Mouse (Mus musculus) A20 (cell line): ENCODE results near the gene Tlcd1.
"Not testable (repeated sequence)": the region's sequence is repeated elsewhere in the genome, so short reads cannot be mapped to it uniquely, and the experiment has no call there.

Source experiments
- DNase-seq: peaks from one replicate; pipeline ENCODE4 v3.0.0-alpha.2; 2011; ENCODE audit warnings: low read depth, low spot score

Tlcd1 gene

DNA sequence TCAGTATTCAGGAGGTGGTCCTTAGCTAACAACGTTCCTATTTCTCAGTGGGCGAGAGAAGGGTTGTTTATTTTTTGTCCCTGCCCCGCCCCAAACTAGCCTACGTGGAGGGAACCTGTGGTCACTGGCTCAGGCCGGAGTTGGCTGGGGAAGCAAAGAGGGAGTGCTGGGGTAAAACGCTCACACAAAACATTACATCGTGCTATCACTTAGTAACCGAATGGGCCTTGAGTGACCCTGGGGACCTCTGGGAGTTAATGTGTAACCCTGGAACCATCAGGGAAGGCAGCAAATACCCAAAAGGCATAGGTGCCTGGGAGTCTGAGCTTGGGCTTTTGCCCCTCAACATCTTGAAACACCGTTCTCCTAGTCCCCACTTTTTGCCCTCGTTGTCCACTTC lies 926 bp downstream of the Tlcd1 start:
- peak; percentile 84 for DNase-seq

DNA sequence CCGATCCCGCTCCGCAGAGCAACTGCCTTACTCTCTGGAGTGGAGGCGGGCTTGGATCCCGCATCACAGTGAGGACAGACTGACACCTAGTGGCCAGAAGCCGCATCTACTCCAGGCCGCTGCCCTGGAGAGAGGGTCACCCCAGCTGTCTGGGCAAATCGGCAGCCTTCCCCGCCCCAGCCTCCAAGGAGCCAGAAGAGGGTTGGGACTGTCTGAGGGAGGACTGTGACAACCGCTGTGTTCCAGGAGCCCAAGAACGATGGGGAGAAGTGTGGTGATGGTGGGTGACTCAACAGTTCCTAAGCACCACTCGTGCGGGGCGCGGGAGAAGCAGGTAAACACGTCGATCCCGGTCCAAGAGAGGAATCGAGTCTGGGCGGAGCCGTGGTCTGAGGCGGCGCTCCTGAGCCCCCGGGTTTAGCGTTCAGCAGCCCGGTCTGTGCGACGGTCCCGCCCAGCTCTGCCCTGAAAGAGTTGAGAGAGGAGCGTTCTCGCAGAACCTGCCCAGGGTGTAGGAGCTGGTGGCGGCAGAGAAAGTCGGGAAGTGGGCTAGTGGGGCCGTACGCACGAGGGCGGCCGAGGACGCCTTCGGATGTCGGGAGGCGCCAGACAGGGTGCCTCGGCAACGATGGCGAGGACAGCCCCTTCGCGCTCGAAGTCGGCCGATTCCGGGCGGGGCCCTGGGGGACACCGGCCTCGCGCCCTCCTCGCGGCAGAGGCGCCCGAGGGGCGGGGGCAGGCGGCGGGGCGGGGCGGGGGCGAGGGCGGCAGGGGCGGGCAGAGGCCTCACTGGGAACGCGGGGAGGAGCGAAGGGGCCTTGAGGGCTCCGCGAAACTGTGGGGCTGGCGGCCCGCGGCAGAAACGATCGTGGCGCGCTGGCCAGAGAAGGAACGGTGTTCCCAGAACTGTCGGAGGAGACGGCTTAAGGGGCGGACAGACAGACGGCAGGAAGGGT lies 1.7 kb downstream of the Tlcd1 start:
- peak; percentile 96 for DNase-seq

DNA sequence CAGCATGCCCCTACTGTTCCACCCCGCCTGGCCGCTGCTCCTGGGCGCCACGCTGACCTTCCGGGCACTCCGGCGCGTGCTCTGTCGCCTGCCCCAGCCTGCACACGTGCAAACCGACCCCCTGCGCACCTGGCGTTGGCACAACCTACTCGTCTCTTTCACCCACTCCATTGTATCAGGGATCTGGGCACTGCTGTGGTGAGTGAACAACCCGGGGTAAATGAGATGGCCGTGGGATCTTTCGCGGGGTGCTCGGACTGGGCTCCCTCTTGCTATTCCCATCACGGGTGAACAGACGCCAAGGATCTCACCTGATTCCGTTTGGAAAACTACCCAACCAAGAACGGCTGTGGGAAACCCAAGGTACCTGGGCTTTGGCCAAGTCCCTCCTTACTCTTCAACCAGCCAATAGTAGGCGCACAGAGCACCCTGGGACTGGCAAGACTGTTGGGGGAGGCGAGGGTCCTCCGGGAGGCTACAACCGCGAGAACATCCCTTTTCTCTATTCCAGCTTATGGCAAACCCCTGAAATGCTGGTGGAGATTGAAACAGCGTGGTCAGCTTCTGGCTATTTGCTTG lies 2.4 kb downstream of the Tlcd1 start:
- peak; percentile 89 for DNase-seq

DNA sequence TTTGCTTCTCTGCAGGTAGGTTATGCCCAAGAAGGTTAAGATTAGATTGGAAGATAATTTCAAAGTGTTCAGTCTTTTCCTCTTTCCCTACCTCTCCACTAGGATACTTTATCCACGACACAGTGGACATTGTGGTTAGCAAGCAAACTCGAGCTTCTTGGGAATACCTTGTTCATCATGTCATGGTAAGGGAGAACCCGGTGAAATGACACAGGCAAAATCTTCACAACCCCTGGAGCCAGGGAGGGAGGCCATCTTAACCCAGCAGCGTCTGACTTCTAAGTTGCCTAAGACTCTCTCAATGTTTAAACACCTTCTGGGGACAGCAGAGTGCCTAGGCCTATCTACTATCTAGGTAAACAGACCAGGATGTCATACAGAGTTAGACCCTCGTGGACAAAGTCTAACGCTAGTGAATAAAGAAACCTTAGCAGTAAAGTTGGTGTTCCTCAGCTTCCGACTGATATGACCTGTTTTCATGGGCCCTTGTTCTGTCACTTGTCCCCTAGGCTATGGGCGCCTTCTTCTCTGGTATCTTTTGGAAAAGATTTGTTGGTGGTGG lies 3.0 kb downstream of the Tlcd1 start:
- peak; percentile 58 for DNase-seq

DNA sequence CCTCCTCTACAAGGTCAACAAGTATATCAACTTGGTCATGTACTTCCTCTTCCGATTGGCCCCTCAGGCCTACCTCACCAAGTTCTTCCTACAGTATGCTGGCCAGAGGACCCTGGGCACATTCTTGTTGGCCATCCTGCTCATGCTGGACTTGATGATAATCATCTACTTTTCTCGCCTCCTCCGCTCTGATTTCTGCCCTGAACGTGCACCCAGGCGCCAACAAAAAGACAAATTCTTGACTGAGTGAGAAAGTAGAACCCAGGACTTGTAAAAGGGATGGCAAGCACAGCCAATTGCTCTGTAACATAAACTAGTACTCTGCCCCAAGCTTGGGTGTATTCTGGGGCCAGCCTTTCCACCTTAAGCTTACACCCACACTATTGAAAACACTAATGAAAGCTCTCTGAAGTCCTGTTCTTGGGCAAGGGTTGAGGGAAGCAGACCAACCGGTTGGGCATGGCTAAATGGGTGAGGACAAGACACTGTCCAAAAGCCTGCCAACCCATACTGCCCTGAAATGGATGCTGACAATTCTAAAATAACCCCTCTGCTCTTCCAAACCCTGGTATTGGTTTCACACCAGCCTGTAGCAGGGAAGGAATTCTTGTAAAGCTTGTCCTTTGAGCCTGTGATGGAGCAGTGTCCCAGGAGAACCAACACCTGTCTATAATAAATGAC lies 3.7 kb downstream of the Tlcd1 start:
- DNase-seq = peak; percentile 52

DNA sequence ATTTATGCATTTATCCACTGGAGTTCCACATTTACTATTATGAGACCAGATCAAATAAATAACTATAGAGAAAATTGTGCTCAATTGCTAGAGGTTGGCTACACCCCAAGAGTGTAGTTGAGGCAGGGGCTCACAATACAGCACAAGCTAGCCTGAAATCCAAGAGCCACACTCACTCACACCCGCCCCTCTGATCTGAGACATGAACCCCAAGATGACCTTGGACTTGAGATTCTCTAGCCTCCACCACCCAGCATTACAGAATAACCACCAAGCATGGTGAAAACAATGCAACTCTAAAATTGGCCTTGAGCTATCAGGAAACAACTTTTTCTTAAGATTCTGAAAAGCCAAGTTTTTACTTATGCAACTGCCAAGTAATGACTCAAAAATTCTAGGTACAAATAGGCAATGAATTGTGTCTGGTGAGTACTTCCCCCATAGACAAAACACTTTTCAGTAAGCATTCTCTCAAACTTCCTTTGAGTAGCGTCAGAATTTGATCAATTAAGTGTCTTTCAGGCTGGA lies 5.4 kb downstream of the Tlcd1 start:
- no peak for DNase-seq

DNA sequence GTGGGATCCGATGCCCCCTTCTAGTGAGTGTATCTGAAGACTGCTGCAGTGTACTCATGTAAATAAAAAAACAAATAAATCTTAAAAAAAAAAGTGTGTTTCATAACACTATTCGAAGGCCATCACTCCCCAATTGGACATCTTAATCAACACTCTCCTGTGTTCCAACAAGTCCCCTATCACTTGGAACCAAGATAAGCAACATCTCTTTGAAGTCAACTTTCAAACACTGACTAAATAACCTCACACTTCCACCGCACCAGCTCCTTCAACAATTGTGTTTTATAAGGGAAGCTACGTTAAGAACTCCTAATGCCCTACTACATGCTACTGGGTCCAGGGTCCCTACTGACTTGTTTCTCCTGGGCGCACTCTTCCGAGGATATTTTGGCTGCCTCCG lies 5.9 kb downstream of the Tlcd1 start:
- DNase-seq = peak; percentile 30

DNA sequence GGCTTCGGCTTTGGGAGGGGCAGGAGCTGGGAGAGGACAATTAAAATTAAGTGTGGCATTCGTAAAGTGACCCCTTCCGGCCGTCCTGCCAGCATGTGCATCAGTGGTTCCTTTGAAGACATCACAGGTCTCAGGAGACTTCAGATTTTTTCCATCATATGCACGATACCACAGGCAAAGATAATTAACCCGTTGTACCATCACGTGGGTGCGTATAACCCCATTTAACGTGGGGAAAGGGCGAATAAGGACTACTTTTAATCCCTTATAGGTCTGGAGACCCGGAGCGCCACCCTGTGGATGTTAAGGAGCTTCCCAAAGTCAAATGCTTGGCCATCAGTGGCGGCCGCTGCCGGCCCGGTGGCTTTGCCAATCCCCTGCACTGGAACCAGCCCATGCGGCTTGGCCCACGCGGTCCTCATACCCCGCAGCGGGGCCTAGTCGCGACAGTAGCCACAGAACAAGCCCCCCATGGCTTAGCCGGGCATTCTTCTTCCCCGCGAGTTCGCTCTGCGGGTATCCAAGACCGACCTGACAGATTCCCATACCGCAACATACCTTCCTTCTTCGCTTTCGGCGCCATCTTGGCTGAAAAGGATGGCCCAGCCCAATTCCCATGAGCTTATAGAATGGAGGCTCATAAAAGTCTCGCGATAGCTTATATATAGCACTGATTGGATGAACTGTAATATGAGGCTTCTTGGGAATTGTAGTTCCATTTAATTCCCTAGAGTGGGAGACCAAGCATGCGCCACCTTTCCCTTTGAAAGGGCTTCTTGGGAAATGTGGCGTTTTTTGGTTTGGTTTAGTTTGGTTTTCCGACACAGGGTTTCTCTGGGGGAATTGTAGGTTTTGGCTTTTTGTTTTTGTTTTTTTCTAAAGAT lies 6.7 kb downstream of the Tlcd1 start, which contains the start of gene Rpl23a:
Gene Rpl23a (minus strand): TSS at position 624 of the 884 bp plus-strand sequence.
- peak; percentile 91 for DNase-seq

DNA sequence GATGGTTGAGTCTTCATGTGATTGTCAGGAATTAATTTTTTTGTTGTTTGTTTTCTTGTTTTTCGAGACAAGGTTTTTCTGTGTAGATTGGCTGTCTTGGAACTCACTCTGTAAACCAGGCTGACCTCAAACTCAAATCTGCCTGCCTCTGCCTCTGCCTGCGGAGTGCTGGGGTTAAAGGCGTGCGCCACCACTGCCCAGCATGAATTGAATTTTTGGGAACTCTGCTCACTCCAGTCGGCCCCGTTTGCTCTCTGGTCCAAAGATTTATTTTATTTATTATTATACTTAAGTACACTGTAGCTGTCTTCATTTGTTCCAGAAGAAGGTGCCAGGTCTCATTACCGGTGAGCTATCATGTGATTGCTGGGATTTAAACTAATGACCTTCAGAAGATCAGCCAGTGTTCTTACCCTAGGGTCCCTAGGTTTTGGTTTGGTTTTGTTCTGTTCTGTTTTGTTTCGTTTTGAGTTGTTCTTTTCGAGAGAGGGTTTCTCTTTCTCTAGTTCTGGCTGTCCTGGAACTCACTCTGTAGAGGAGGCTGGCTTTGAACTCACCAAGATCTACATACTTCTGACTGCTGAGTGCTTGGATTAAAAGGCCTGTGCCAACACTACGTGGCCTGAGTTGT lies 7.5 kb downstream of the Tlcd1 start:
- peak; percentile 46 for DNase-seq

DNA sequence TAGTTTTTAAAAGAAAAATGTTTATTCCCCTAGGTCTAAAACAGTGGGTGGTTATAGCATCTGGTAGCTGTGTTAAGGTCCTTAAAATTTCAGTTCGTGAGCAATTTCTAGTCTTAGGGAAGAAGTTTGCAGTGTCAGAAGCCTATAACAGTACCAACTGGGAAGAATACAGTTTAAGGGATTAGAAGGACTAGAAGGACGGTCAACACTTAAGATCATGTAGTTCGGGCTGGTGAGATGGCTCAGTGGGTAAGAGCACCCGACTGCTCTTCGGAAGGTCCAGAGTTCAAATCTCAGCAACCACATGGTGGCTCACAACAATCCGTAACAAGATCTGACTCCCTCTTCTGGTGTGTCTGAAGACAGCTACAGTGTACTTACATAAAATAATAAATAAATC lies 8.2 kb downstream of the Tlcd1 start:
- DNase-seq = not testable (repeated sequence)

DNA sequence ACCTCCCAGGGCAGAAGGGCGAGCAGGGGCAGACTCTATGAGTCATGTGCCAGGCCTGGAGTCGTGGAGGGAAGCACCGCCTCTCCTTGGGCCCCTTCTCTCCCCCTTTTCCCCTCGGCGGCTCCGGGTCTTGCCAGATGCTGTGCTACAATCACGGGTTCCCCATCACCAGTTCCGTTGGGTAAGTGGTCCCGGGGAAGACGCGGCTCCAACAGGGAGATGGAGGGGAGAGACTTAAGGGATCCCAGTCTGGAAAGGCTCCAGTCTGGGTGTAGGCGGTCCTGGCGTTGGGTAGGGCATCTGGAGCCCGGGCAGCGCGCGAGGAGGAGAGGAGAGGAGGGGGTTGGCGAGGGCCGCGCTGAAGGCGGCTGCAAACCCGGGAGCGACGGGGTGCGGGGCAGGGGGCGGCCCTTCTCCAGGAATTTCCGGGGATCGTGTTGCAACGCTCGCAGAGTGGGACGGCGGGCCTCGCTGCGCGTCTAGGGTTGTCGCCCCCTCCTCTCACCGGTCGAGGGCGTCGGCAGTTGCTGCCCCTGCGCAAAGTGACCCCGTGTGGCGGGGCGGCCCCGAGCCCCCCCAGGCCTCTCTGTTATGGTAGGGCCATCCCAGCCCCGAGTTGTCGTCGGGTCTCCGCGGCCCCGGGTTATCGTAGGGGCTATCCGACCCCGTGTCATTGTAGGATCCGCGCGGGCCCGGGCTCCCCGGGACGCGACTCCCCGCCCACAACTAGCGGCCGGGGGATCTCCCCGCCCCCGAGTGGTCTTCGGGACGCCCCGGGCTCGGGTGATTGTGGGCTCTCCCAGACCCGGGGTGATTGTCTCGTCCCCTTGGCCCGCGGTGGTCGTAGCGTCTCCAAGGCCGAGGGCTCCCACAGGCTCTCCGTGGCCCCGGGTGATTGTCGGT lies 12.1 kb downstream of the Tlcd1 start, which contains the start of gene Rab34:
Gene Rab34 (plus strand): TSS at position 100 of the 903 bp plus-strand sequence.
- no peak for DNase-seq

DNA sequence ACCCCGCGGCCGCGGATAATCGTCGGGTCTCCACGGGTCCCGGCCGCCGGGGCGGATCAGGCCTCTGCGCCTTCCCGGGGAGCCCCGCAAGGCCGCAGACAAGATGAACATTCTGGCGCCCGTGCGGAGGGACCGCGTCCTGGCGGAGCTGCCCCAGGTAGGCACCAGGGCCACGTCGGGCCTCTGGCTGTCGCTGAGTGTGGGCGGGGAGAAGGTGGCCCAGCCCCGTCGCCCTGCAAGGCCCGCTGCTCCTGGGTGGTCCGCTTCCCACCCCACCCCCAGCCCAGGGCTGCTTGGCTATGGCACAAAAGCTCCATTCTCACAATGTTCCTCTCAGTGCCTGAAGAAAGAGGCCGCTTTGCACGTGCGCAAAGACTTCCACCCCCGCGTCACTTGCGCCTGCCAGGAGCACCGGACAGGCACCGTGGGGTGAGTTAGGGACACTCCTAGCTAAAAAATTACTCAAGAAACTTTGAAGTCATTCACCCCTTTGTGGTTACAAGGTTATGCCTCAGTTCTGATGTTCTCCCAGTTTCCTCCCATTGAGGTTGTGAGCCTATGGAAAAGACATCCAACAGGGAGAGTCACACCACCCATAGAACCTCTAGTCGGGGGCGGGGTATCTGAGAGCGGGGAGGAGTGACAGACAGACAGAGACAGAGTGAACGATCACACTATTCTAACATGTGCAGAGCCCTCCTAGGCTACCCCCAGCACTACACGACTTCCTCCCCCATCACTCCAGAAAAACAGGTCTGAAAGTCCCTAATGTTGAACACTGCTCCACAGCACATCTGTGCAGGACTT lies 12.9 kb downstream of the Tlcd1 start:
- no peak for DNase-seq

DNA sequence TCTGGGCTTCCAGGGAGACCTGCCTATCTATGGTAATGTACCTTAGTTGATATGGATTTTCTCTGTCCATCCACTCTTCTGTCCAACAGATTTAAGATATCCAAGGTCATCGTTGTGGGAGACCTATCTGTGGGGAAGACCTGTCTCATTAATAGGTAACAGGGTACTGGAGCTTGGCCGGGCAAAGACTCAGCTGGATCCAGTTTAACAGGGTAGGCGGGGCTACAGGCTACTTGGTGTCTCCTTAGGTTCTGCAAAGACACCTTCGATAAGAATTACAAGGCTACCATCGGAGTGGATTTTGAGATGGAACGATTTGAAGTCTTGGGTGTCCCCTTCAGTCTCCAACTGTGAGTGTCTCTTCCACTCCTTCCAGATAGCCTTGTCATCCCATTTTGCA lies 13.5 kb downstream of the Tlcd1 start:
- no peak for DNase-seq

DNA sequence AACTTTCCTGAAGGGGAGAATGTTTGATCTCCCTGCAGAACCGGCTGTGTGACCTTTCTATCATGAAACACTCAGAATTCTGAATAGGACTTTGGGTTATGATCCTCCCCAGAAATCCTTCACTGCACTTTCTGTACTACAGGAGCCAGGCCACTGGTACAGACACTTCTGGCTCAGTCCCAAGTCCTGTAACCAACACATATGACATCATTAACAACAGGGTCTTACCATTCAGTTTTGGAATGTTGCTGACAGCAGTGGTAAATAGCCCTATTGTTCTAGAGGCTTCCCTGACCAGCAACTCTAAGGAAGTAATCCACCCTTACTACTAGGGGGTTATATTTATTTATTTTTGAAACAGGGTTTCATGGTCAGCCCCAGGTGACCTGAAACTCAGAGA lies 16.6 kb downstream of the Tlcd1 start, which contains the start of gene Proca1:
Gene Proca1 (plus strand): TSS at position 280 of the 400 bp plus-strand sequence.
- no peak for DNase-seq

DNA sequence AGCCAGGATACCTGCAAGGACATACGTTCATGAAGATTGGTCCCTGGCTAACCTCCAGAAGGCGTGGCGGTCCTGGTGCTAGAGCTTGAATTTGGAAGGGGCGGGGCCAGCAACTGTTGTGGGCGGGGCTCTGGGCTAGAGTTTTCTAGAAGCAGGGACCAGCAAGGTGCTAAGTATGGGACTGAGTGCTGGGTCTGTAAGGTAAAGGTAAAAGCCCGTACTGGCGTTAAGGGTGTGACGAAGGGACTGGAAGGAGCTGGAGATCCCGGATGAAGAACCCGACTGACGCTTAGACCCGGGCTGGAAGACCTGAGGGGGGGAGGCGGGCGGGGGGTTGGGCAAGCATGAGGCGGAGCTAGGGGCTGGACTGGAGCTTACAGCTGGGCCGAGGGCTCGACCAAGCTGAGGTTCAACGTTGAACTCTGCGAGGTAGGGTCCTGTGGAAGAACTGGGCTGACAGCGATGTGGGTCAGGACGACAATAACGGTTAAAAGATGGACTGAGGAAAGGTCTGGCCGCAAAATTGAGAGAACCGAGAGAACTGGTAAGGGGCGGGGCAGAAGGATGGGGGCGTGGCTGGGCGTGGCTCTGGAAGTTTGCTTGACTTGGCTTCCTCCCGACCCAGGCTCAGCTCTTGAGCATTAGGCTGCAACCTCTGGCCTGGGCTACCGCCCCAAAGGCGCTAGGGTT lies 18.0 kb downstream of the Tlcd1 start:
- peak; percentile 91 for DNase-seq

DNA sequence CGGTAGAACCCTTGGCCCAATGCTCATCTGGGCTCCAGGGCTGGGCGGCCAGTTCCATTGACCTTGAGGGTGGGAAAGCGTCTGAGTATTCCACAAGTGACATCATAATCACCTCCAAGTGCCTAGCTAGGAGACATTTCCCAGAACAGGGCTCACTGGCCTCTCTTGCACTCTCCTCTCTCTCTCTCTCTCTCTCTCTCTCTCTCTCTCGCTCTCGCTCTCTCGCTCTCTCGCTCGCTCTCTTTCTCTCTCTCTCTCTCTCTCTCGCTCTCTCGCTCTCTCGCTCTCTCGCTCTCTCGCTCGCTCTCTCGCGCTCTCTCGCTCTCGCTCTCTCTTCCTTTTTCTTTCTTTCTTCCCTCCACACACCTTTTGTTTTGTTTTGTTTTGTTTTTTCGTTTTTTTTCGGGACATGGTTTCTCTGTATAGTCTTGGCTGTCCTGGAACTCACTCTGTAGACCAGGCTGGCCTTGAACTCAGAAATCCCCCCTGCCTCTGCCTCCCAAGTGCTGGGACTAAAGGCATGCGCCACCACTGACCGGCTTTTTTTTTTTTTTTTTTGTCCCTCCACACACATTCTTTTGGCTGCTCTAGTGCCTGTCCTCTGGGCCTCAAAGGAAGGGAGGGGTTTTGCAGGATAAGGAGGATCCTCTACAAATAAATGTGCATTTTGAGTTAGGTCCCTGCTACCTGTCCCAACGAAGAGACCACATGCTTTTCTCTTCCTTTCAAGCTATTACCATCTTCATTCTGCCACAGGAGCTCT lies 18.8 kb downstream of the Tlcd1 start:
- no peak for DNase-seq

DNA sequence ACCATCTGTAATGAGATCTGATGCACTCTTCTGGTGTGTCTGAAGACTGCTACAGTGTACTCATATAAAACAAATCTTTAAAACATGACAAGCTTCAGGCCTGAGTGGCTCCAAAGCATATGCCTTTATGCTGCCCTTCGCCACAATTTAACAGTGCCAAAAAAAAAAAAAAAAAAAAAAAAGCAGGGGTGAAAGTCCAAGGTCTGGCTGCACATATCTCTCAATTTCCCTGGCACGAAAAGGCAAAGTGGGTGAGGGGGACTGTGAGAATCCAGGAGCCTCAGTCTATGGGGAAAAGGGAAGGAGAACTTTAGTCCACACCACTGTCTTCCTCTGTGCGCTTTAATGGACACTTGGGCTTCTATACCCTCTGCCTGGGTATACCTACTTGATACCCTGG lies 25.9 kb downstream of the Tlcd1 start:
- DNase-seq = no peak
